Mouse (Mus musculus): ENCODE results near the gene Atg14.
A peak's percentile ranks its signal among the peaks of the same experiment; 100 is the strongest.

- TF ChIP-seq CTCF (IDR thresholded peaks at IDR 0.05; ENCODE audit: low read depth, low read length) (peak; percentile 36), POLR2A (IDR thresholded peaks at IDR 0.05; ENCODE audit: borderline replicate concordance, low read depth, low read length) (no peak)
Measured at GRCm38 (mm10) chr14:47533365-47534175, 36.9 kb downstream of the Atg14 start.
